Mouse (Mus musculus) kidney, embryonic 14.5 days (tissue): ENCODE measurements around the gene Tns3. TPM values are rescaled to one million over a fixed set of nuclear protein-coding genes. Genes with fewer than 3 reads are reported as not detected.

Source experiments
- ATAC-seq: fragments of 200-750 bp; cut with Nextera tagmentation; 2 replicates; pipeline ENCODE4 v1.8.0; 2017; ENCODE audit warnings: moderate number of reproducible peaks, mild to moderate bottlenecking, moderate TSS enrichment, moderate library complexity; ENCODE audit not compliant: low FRiP score, low TSS enrichment
- H3K27ac ChIP-seq: fragments of 300-500 bp; sonication (generic); 2 replicates; pipeline ENCODE4 v1.5.1; 2014; ENCODE audit warnings: low read depth, mild to moderate bottlenecking, low read length, moderate library complexity, mixed read lengths
- H3K27me3 ChIP-seq: fragments of 300-500 bp; sonication (generic); 2 replicates; pipeline ENCODE4 v1.6.1; 2014; ENCODE audit warnings: mild to moderate bottlenecking, low read length; ENCODE audit not compliant: control insufficient read depth, insufficient read depth
- H3K36me3 ChIP-seq: fragments of 300-500 bp; sonication (generic); 2 replicates; pipeline ENCODE4 v1.6.1; 2014; ENCODE audit warnings: low read length, mixed read lengths; ENCODE audit not compliant: control insufficient read depth, insufficient read depth
- H3K4me1 ChIP-seq: fragments of 300-500 bp; sonication (generic); 2 replicates; pipeline ENCODE4 v1.6.1; 2014; ENCODE audit warnings: low read length, mixed read lengths; ENCODE audit not compliant: control insufficient read depth, insufficient read depth
- H3K4me2 ChIP-seq: fragments of 300-500 bp; sonication (generic); replicated peaks from 2 replicates; pipeline ENCODE4 v1.6.1; 2014; ENCODE audit warnings: low read depth, mild to moderate bottlenecking, low read length
- H3K4me3 ChIP-seq: fragments of 300-500 bp; sonication (generic); 2 replicates; pipeline ENCODE4 v1.5.1; 2014; ENCODE audit warnings: mild to moderate bottlenecking, low read length
- H3K9ac ChIP-seq: fragments of 300-500 bp; sonication (generic); 2 replicates; pipeline ENCODE4 v1.6.1; 2014; ENCODE audit warnings: low read depth, mild to moderate bottlenecking, low read length, moderate library complexity
- H3K9me3 ChIP-seq: fragments of 300-500 bp; sonication (generic); 2 replicates; pipeline ENCODE4 v1.6.1; 2016; ENCODE audit warnings: low read length; ENCODE audit not compliant: control insufficient read depth
- WGBS: fragments of 180-500 bp; shearing (Covaris S2); extraction: QIAGEN DNeasy Blood & Tissue Kit; methylation state at CpG from one replicate; pipeline ENCODE4 v1.1.7; 2014; 5-methylcytosine and 5-hydroxymethylcytosine counted together
- polyA plus RNA-seq: library from polyadenylated mRNA; unstranded; fragments of >200 nt; fragmentation: Nextera tagmentation; extraction: Ambion mirVana; gene quantifications from 2 replicates; pipeline ENCODE4 v1.2.1, GENCODE M21; 2014

Gene Tns3
- polyA plus RNA-seq, 1 experiment from 2014 or later, result 20.3 TPM

DNA sequence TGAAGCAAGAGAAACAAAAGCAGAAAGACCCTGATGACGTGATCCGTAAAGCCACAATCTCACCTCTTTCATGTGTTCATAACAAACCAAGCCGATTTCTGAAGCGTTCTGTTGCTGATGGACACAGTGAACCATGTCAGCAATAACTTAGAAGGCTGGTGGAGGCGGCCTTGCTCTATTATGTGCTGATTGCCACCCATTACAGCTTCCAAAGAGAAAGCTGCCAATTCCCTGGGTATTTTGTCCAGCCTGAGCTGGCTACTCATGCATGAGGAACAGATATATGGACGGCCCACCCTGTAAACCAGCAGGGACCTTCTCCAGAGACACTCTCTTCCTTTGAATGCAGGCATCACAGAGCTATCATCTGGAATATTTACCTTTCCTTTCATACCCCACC is 211.1 kb downstream of the Tns3 start:
- peaks cover 18% of the 10 kb centered on the region; the same call in 1 of the 2 replicates for H3K4me1 ChIP-seq
- H3K4me3 ChIP-seq, result no peak overlapping the region
- no peak for ATAC-seq
- no peaks in the 10 kb centered on the region for H3K9me3 ChIP-seq
- no peak overlapping the region for H3K27ac ChIP-seq
- peaks cover 43% of the 10 kb centered on the region for H3K36me3 ChIP-seq
- WGBS, result 77% methylated on average over 6 of the region's 6 CpGs
- H3K27me3 ChIP-seq, result no peaks in the 10 kb centered on the region
- H3K4me2 ChIP-seq, result no peak overlapping the region
- no peak overlapping the region for H3K9ac ChIP-seq

GRCm38 (mm10) chr11:8451597-8452201 is 212.6 kb downstream of the Tns3 start:
- ATAC-seq, result no peak
- Histone ChIP-seq H3K4me3 (no peak overlapping the region), H3K4me2 (no peak overlapping the region), H3K9ac (no peak overlapping the region), H3K27ac (no peak overlapping the region), H3K36me3 (peaks cover 55% of the 10 kb centered on the region), H3K27me3 (no peaks in the 10 kb centered on the region), H3K4me1 (peaks cover 9% of the 10 kb centered on the region; the same call in 1 of the 2 replicates), H3K9me3 (no peaks in the 10 kb centered on the region)
- 92% methylated on average over 6 of the region's 6 CpGs for WGBS

DNA sequence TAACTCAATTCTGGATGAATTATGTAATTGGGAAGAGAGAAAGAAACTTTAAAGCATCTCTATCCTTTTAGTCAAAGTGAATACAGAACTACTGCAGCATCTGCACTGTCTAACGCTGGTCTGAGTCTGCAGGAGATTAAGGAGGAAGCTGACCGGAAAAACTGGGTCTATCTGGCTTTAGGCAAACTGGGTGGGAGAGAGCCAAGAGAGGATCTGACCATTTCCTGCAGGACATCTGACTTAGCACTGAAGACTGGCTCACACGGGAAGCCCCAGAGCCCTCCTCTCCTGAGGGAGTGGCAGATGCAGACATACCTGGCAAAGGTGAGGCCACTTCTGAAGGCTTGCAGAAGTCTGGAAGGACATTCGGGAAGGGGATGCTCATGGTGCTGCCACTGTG is 213.8 kb downstream of the Tns3 start:
- ATAC-seq, result no peak
- Histone ChIP-seq H3K9ac (no peak overlapping the region), H3K4me3 (no peak overlapping the region), H3K27ac (no peak overlapping the region), H3K4me1 (no peaks in the 10 kb centered on the region), H3K36me3 (peaks cover 59% of the 10 kb centered on the region), H3K27me3 (no peaks in the 10 kb centered on the region), H3K9me3 (no peaks in the 10 kb centered on the region), H3K4me2 (no peak overlapping the region)
- 76% methylated on average over 4 of the region's 4 CpGs for whole genome bisulfite sequencing

- Histone ChIP-seq H3K9ac (no peak overlapping the region), H3K36me3 (peaks cover 77% of the 10 kb centered on the region), H3K9me3 (no peaks in the 10 kb centered on the region), H3K4me2 (no peak overlapping the region), H3K27me3 (no peaks in the 10 kb centered on the region), H3K27ac (no peak overlapping the region), H3K4me1 (no peaks in the 10 kb centered on the region), H3K4me3 (no peak overlapping the region)
- peak; percentile 22; the same call in 1 of the 2 replicates for ATAC-seq
- WGBS, result 66% methylated on average over 8 of the region's 8 CpGs
These were observed 218.4 kb downstream of the Tns3 start for GRCm38 (mm10) chr11:8445915-8446356.

DNA sequence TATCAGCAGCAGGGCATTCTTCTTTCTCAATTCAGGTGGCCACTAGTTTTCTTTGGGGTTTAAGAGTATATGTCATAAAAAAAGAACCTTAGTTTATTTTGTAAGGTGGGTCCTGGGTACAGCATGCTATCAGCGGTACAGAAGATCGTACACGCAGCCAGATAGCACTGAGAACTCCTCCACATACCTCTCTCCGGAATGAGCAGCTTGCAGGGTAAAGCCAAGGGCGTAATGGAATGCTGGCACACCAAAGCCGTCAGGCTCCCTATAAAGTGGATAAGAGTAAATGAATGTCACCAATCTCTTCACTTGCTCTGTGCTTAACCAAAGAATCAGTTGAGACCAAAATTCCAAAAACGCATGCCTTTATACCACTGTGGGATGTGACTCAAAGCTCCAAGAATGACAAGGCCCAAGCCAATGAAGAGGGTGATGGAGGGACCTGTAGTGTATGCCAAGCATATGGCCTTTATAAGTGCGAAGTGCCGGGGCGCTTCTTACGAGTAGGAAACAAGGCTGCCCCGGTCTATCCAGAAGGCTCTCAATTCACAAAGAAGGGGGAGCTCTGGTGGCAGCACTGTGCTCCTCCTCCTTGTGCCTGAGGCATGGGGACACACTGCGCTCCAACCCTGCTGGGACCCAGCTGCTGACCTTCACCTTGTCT is 219.4 kb downstream of the Tns3 start:
- Histone ChIP-seq H3K4me1 (no peaks in the 10 kb centered on the region), H3K9ac (no peak overlapping the region), H3K9me3 (no peaks in the 10 kb centered on the region), H3K36me3 (peaks cover 70% of the 10 kb centered on the region), H3K27me3 (no peaks in the 10 kb centered on the region), H3K4me2 (no peak overlapping the region), H3K4me3 (no peak overlapping the region), H3K27ac (no peak overlapping the region)
- no peak for ATAC-seq
- WGBS, result 95% methylated on average over 13 of the region's 13 CpGs

GRCm38 (mm10) chr11:8443539-8444292 is 220.6 kb downstream of the Tns3 start:
- H3K36me3 ChIP-seq, result peaks cover 70% of the 10 kb centered on the region

DNA sequence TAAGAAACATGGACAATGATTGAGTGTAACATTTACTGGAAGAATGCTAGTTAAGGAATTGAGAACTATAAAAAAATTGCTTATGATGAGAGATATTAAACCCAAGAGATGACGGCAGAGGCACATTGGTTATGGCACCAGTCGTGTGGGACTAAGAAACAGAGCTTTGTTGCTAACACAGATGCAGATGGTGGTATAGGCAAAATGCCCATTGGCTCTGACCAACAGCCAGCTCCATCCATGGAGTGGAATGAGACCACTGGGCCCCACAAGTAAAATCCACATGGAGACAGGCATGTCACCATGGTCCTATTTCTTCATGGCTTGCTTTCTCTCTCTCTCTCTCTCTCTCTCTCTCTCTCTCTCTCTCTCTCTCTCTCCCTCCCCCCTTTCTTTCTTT is 223.6 kb downstream of the Tns3 start:
- Histone ChIP-seq H3K4me2 (no peak overlapping the region), H3K36me3 (peaks cover 78% of the 10 kb centered on the region), H3K4me1 (no peaks in the 10 kb centered on the region), H3K27me3 (no peaks in the 10 kb centered on the region), H3K9me3 (no peaks in the 10 kb centered on the region), H3K9ac (no peak overlapping the region), H3K4me3 (no peak overlapping the region), H3K27ac (no peak overlapping the region)
- no peak for ATAC-seq
- 94% methylated on average over 2 of the region's 2 CpGs for WGBS

More at GRCm38 (mm10) chr11:8443539-8444292, 220.6 kb downstream of the Tns3 start:
- 75% methylated on average over 11 of the region's 11 CpGs for WGBS
- Histone ChIP-seq H3K4me1 (no peaks in the 10 kb centered on the region), H3K4me3 (no peak overlapping the region), H3K4me2 (no peak overlapping the region), H3K9ac (no peak overlapping the region), H3K27me3 (no peaks in the 10 kb centered on the region), H3K27ac (0 out of 2 replicates have a peak overlapping the region, but pooled peaks have one; percentile 11), H3K9me3 (no peaks in the 10 kb centered on the region)
- no peak for ATAC-seq

DNA sequence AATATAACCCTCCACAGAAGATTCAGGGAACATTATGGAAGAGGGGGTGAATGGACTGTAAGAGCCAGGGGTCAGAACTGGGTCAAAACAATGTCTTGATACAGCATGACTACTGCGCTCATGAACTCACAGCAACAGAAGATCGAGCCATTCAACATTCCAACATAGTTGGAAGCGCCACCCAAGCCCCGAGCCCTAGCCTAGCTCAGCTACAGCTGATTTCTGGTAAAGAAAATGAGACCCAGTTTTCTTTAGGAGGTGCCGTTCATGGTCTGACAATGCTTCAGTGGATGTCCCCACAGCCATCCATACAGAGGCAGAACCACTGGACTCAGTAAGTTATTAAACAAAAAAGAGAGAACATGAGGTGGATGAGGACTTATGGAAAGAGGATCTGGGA is 224.1 kb downstream of the Tns3 start:
- H3K4me3 ChIP-seq, result no peak overlapping the region
- H3K27me3 ChIP-seq, result no peaks in the 10 kb centered on the region
- 94% methylated on average over 5 of the region's 5 CpGs for WGBS
- peaks cover 77% of the 10 kb centered on the region for H3K36me3 ChIP-seq
- H3K9ac ChIP-seq, result no peak overlapping the region
- no peak overlapping the region for H3K27ac ChIP-seq
- no peaks in the 10 kb centered on the region for H3K4me1 ChIP-seq
- H3K9me3 ChIP-seq, result no peaks in the 10 kb centered on the region
- no peak for ATAC-seq
- H3K4me2 ChIP-seq, result no peak overlapping the region

DNA sequence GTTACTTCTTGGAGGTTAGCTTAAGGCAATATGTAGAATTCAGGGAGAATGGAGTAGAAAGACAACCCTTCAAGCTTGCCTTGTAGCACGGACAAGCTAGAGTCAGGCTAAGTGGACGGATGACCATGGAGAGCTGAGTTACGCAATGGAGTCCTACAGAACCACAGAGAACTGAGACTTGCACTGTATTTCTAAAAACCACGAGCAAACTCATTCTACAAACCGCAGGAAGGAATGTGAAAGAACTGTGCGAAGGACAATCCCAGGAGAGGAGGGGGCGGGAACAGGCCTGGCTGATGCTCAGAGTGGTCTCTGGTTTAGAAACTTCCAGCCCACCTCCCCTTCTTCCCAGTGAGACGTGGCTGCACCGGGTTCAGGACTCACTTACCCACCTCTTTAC is 225.3 kb downstream of the Tns3 start:
- ATAC-seq, result no peak
- Histone ChIP-seq H3K4me3 (no peak overlapping the region), H3K27me3 (no peaks in the 10 kb centered on the region), H3K27ac (no peak overlapping the region), H3K4me2 (no peak overlapping the region), H3K9ac (no peak overlapping the region), H3K9me3 (no peaks in the 10 kb centered on the region), H3K4me1 (no peaks in the 10 kb centered on the region), H3K36me3 (peaks cover 79% of the 10 kb centered on the region)
- 90% methylated on average over 9 of the region's 9 CpGs for WGBS
